Mouse (Mus musculus) brain, embryonic 14.5 days (tissue): Measurements from ENCODE around the gene Ikbke.

ENCODE experiments used
- CTCF ChIP-seq: fragments of 200-500 bp; IDR thresholded peaks from 2 replicates; pipeline ENCODE4 v1.5.1; 2012; ENCODE audit warnings: inconsistent platforms, mild to moderate bottlenecking, moderate library complexity, borderline replicate concordance; ENCODE audit not compliant: insufficient read depth, insufficient read length; ENCODE audit errors: extremely low read depth
- POLR2A ChIP-seq: fragments of 200-500 bp; IDR thresholded peaks from 2 replicates; pipeline ENCODE4 v1.6.1; 2012; ENCODE audit warnings: mild to moderate bottlenecking, inconsistent platforms, borderline replicate concordance; ENCODE audit not compliant: poor library complexity, insufficient read depth, insufficient read length, severe bottlenecking; ENCODE audit errors: extremely low read depth

- TF ChIP-seq POLR2A = no peak
- no peak for TF ChIP-seq CTCF
These were observed 3.8 kb downstream of the Ikbke start for GRCm38 (mm10) chr1:131275577-131275976.
